Mouse (Mus musculus) testis, adult 2 months (tissue): ENCODE data around the gene Lactb. TPM values are rescaled to one million over a fixed set of nuclear protein-coding genes. Genes with fewer than 3 reads are reported as not detected.

Experiments
- H3K27ac ChIP-seq: fragments of 200-500 bp; 2 replicates; pipeline ENCODE4 v1.5.1; 2012; ENCODE audit warnings: low read depth, low read length; ENCODE audit not compliant: control insufficient read depth, insufficient read depth
- H3K27me3 ChIP-seq: fragments of 200-500 bp; 2 replicates; pipeline ENCODE4 v1.6.1; 2012; ENCODE audit warnings: mild to moderate bottlenecking, low read length, moderate library complexity; ENCODE audit not compliant: control insufficient read depth, insufficient read depth
- H3K36me3 ChIP-seq: fragments of 200-500 bp; 2 replicates; pipeline ENCODE4 v1.6.1; 2012; ENCODE audit warnings: mild to moderate bottlenecking, low read length; ENCODE audit not compliant: control insufficient read depth, insufficient read depth
- H3K4me1 ChIP-seq: fragments of 200-500 bp; 2 replicates; pipeline ENCODE4 v1.6.1; 2012; ENCODE audit warnings: low read length; ENCODE audit not compliant: control insufficient read depth, insufficient read depth
- H3K4me3 ChIP-seq: fragments of 200-500 bp; 2 replicates; pipeline ENCODE4 v1.5.1; 2012; ENCODE audit warnings: low read depth, mild to moderate bottlenecking, low read length, moderate library complexity, mixed read lengths; ENCODE audit not compliant: control insufficient read depth
- CTCF ChIP-seq: fragments of 200-500 bp; IDR thresholded peaks from 2 replicates; pipeline ENCODE4 v1.5.1; 2012; ENCODE audit warnings: low read depth, mild to moderate bottlenecking, inconsistent platforms, low read length, moderate library complexity; ENCODE audit not compliant: control insufficient read depth, insufficient read depth, insufficient replicate concordance
- POLR2A ChIP-seq: fragments of 200-500 bp; IDR thresholded peaks from 2 replicates; pipeline ENCODE4 v1.6.1; 2012; ENCODE audit warnings: low read depth, mild to moderate bottlenecking, inconsistent platforms, low read length, moderate library complexity; ENCODE audit not compliant: control insufficient read depth
- polyA plus RNA-seq: library from polyadenylated mRNA; depleted of rRNA; stranded (reverse); fragments of >200 nt; gene quantifications from 2 replicates; pipeline ENCODE4 v1.2.3, GENCODE M21; 2012

The Lactb gene
- polyA plus RNA-seq, 1 experiment = 5.2 TPM

GRCm38 (mm10) chr9:66991021-66991749 is 15.9 kb upstream of the Lactb start:
- no peak overlapping the region for H3K4me3 ChIP-seq
- H3K27me3 ChIP-seq = no peaks in the 10 kb centered on the region
- TF ChIP-seq CTCF (no peak), POLR2A (no peak)
- no peak overlapping the region for H3K27ac ChIP-seq
- no peaks in the 10 kb centered on the region for H3K36me3 ChIP-seq
- no peaks in the 10 kb centered on the region for H3K4me1 ChIP-seq

- Histone ChIP-seq H3K27me3 (no peaks in the 10 kb centered on the region), H3K36me3 (no peaks in the 10 kb centered on the region), H3K27ac (no peak overlapping the region), H3K4me1 (no peaks in the 10 kb centered on the region), H3K4me3 (no peak overlapping the region)
- TF ChIP-seq CTCF = no peak
- TF ChIP-seq POLR2A = no peak
Measured at GRCm38 (mm10) chr9:66990046-66990445, 14.8 kb upstream of the Lactb start.

DNA sequence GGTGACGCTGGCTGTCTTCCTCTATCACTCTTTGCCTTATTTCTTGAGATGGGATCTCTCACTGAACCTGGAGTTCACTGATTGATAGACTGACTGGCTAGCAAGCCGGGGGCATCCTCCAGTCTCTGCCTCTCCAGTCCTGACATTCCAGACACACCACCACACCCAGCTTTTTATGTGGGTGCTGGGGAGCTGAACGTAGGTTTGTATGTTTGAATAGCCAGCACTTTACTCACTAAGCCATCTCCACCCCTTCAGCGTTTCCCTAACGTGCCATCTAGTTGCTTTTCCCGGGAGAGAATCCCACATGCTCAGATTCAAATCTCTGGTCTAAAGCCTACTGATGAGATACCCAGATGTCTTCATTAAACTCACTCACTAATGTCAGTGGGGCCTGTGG is 14.3 kb upstream of the Lactb start:
- TF ChIP-seq POLR2A (no peak), CTCF (no peak)
- Histone ChIP-seq H3K36me3 (no peaks in the 10 kb centered on the region), H3K4me3 (no peak overlapping the region), H3K4me1 (no peaks in the 10 kb centered on the region), H3K27me3 (no peaks in the 10 kb centered on the region), H3K27ac (no peak overlapping the region)

DNA sequence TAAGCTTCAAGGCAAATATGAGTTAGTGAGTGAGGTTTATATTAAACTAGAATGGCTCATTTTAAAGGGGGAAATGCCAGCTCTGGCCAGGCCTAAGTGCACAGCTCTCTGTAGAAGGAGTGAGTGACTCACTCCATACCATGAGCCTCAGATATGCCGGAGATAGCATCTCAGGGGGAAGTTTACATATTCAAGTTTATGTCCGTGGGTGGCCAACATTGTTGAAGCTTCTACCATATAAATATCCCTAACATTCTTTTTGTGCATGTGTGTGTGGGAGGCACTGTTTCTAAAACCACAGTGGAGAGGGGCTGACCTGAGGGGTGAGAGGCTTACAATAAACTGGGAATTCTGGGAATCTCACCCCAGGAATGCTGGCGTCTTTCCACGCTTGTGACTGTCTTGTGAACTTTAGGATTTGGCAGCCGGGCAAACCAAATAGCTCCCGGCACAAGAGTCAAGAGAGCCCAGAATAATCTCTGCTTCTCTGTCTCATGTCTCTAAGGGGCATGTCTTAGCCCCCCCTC is 13.7 kb upstream of the Lactb start:
- Histone ChIP-seq H3K27ac (no peak overlapping the region), H3K4me1 (no peaks in the 10 kb centered on the region), H3K4me3 (no peak overlapping the region), H3K36me3 (no peaks in the 10 kb centered on the region), H3K27me3 (no peaks in the 10 kb centered on the region)
- TF ChIP-seq CTCF (no peak), POLR2A (no peak)

DNA sequence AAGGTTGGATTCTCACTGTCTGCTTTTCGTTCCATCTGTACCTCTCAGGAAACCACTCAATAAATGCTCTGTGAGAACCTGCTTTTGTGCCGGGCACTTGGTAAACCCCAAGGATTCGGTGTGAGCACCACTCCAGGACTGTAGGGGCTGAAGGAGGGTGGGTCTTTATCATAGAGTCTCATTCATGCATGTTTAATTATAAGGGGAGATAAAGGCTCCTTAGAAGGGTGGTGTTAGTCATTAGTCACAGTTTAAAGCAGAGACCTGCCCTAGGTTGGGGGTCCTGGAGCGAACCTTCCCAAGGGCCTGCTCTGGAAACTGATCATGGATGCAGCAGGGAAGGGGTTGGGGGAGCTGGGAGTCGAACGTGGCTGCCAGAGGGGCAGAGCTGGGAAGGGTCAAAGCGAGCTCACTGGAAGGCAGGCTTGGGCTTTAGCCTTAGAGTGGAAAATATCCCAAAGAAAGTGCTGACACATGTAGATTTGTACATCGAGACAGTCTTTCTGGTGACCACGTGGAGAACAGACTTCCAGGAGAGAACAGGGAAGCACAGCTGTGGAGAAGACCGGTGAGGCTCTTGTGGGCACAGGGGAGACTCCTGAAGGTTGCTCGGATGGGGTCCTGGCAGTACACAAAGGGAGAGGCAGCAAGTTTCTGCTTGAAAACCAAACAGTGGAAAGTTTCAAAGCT is 13.1 kb upstream of the Lactb start:
- Histone ChIP-seq H3K36me3 (no peaks in the 10 kb centered on the region), H3K27ac (no peak overlapping the region), H3K4me1 (no peaks in the 10 kb centered on the region), H3K27me3 (no peaks in the 10 kb centered on the region), H3K4me3 (no peak overlapping the region)
- TF ChIP-seq CTCF (no peak), POLR2A (no peak)

DNA sequence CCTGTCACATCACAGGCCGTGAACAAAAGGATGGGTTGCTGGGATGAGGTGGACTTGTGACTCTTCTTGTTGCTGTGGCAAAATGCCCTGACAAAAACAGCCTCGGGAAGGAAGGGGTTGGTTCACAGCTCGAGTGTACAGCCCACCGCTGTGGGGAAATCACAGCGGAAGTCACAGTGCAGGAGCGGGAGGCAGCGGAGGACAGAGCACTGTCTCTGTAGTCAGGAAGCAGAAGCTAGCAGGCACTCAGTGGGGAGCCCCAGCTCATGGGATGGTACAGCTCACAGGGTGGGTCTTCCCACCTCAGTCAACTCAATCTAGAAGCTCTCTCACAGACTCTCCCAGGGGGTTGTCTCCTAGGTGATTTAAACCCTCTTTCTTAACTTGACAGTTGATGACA is 10.1 kb upstream of the Lactb start:
- Histone ChIP-seq H3K4me3 (no peak overlapping the region), H3K36me3 (no peaks in the 10 kb centered on the region), H3K27me3 (no peaks in the 10 kb centered on the region), H3K4me1 (no peaks in the 10 kb centered on the region), H3K27ac (no peak overlapping the region)
- TF ChIP-seq POLR2A = no peak

DNA sequence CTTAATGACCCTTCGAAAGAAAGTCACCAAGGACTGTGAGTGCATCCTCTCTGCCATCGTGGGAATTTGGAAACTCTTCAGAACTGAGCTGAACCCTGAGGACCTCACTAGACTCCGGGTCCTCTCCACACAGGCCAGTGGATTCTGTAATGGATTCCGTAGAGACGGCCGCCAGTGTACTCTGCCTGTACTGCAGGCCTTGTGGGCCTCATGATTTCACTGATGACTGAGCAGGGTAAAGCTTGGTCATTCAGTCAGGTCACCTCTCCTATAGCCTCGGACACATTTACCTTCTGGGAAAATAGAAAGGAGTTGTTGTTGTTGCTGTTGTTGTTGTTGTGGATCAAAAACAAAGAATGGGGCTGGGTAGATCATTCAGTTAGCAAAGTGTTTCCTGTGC is 6.8 kb upstream of the Lactb start:
- Histone ChIP-seq H3K4me1 (no peaks in the 10 kb centered on the region), H3K36me3 (no peaks in the 10 kb centered on the region), H3K27ac (no peak overlapping the region), H3K27me3 (no peaks in the 10 kb centered on the region), H3K4me3 (no peak overlapping the region)
- TF ChIP-seq CTCF (no peak), POLR2A (no peak)
